Mouse (Mus musculus) hematopoietic stem cell, adult 5-6 weeks (primary cell): ENCODE results near the gene Usp43. TPM values are rescaled to one million over a fixed set of nuclear protein-coding genes. Genes with fewer than 3 reads are reported as not detected.

Experiments
- ATAC-seq, 2 experiments: fragments of 125-278 bp in 1 of 2; replicated peaks in 1 of 2; 2 replicates each; pipeline ENCODE4 v1.8.0; 2016 to 2017; ENCODE audit warnings: inconsistent platforms in 2 of 2, mild to moderate bottlenecking in 2 of 2, moderate number of reproducible peaks in 2 of 2, low read depth in 1 of 2, moderate TSS enrichment in 1 of 2; ENCODE audit not compliant: low FRiP score in 2 of 2, poor library complexity in 2 of 2, severe bottlenecking in 2 of 2, insufficient read depth in 1 of 2, low TSS enrichment in 1 of 2
- total RNA-seq: library from RNA; stranded (forward); fragments of 172-1452, 232-1000 nt; gene quantifications from 2 replicates; pipeline ENCODE4 v1.2.3, GENCODE M21; 2017

Gene Usp43
- total RNA-seq, result not detected in 2 replicates

DNA sequence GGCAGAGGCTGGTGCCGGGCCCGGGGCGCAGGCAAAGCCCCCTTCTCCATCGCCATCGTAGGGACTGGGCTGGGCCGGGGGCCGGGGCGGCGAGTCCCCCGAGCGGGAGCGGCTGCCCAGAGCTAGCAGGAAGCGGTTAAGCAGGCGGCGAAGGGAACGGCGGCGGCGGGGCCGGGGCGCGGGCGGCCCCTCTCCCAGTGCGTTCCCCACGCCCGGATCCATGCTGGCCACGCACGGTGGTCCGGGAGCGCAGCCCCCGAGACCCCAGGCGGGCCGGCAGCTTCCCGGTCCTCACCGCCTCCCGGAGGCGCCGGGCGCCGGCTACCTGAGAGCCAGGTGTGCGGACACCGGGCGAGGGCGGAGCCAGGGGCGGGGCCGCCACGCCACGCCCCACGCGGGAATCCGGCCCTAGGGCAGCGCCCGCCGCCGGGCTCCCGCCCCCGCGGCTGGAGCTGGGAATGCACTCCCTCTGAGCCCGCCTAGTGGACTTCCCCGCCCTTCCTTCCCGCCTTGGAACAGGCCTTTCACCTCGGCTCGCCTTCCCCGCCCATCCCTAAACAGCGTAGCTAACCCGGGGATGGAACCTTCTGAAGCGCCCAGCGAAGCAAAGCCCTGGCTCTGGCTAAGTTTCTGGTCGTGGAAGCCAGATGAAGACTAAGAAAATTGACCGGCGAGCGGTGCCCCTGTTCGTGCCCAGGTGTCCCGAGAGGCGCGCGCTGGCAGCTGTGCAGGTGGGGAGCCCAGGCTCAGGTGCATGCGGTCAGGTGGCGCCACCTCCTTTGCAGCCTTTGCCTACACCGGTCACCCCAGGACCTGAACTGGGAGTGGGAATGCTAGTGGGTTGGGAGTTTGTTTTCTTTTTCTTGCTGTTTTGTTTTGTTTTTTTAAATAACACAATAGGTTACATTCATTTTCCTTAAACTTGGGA lies at the start of gene Usp43:
Gene Usp43 (minus strand): TSS at position 327 of the 928 bp plus-strand sequence.
- ATAC-seq, result no peak

GRCm38 (mm10) chr11:67967831-67968230 lies 45.9 kb upstream of the Usp43 start:
- no peak for ATAC-seq

DNA sequence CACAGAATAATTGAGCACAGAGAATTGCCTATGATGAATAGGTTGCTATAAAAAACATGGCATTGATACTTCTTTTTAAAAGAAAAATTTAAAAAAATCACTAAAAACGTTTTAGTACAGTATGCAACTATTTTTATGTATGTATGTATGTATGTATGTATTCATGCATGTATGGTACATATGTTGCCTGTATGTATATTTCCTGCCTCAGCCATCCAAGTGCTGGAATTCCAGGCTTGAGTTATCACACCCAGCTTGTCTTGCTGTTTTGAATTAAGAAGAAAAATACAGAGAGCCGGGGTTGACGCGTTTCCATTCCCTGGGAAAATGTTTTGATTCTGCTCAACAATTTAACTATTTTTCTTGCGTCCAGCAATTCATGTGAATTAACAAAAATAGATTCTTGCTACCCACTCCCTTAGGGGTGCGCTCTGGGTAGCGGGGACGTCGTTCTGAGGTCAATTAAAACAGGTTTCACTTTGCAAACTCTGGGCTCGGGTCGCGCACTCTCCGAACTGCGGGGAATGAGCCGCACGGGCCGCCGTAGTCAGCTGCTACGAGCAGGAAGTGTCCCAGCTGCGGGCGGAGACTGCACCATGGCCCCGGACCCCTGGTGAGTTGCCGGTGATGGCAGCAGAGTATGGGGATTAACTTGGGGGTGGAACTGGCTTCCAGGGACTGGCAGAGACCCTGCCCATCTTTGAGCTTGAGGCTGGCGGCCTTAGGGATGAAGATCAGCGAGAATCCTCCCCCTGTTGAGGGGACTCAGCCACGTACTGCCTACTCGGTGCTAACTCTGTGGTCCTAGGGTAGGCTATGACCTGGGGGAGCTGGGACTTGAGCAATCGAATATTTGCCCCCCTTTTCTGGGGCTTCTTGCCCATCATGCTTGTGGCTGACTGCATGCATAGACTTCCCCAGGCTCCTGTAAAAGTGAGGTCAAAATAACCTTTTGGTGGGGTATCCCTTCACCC lies 44.2 kb upstream of the Usp43 start, which contains the start of gene Stx8:
Gene Stx8 (plus strand): TSS at position 289 of the 974 bp plus-strand sequence.
- ATAC-seq, result peak; percentile 92 to 94

DNA sequence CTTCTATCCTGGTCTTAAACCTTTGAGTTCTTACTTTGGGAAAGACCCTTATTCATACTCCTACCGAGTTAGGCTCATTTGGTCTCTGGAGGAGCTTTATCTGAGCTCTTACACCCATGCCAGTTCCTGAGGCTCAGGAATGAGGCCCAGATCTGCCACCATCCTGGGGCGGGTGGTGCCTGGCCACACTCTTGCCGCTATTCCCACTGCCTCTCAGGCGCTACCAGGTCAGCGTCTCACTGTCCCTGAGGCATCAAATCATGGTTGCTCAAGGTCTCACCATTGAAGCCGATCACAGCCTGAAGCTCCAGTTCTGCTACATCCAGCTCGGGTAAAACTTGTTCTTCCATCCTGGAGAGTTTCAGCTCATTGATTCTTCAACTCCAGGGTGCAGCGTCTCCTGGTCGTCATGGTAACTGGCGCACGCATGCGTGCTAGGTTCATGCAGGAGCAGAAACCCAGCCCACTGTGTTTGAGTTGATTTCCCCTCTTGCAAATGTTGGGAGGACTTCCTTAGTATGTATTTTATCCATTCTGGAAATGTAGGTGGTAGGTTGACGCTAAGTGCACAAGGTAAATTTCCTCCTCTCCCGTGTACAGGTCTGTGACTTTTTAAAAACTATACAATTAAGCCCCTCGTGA lies 43.4 kb upstream of the Usp43 start, which contains the start of gene Cfap52:
Gene Cfap52 (minus strand): TSS at position 410 of the 642 bp plus-strand sequence.
- ATAC-seq, result peak; percentile 58 to 79

- no peak for ATAC-seq
These were observed 42.2 kb upstream of the Usp43 start for GRCm38 (mm10) chr11:67964110-67964509.

DNA sequence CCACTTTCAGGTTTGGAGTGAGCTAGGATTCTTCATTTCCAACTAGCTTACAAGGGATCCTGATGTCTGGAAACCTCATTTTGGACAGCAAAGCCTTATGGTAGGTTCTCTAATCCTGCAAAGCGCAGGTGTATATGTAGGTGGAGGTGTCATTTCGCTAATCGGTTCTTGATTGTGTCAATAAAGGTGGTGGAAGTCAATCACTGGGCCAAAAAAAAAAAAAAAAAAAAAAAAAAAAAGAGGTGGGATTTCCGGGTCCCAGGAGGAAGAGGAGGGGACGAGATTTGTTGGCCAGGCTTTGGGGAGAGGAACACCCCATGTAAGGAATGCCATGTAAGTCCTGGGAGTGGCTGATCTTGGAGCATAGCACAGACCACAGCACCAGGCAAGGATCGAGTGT lies 32.5 kb upstream of the Usp43 start:
- ATAC-seq, result no peak

DNA sequence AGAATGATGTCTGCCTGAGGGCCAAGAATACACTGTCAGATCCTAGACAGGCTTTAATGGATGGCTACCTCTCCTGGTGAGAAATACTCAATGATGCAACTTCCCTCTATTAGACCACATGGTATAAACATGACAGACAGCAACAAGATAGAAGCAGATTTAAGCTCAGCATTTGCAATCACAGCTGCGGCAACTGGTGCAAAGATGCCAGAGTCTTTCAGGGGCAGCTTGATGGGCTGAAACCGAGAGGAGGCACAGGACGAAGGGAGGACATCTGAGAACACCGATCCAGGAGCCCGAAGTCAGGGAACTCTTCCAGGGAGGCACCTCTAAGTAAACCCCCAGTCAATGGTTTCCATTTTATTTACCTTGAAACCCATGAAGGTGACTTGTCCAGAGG lies 31.7 kb upstream of the Usp43 start:
- no peak for ATAC-seq

DNA sequence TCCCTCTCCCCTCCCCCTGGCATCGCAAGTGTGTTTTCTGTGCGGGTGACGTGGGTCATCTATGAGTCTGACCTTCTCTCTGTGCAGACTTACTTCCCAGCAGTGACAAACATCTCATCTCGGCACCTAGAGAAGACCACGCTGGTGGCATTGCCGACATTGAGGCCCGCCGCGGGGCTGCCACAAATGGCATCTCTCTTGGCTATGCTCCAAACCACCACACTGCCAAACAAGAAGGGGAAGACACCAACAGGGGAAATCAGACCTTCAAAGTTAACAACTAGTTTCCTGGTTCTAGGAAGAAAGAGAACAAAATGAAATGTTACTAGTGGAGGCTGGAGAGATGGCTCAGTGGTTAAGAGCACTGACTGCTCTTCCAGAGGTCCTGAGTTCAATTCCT lies 27.5 kb upstream of the Usp43 start:
- ATAC-seq, result peak in 1 of 2 experiments; percentile 46; a peak in 2 of 4 replicates

DNA sequence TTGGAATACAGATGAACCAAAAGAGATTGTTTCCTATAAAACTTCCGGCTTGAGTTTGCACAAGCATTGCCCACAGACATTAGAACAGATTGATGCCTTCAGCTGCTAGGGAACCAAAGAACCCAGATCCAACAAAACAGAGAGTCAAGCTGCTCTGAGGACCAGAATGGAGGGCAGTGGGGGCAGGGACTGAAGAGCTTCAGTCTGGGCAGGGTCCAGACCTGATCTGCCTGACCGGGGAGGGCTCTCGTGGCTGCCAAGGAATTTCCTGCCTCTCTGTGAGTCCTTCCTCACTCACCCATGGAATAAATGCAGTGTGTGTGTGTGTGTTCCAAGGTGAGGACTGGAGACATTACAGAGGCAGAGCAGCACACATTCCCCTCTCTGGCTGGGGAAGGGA lies 26.3 kb upstream of the Usp43 start:
- no peak for ATAC-seq

DNA sequence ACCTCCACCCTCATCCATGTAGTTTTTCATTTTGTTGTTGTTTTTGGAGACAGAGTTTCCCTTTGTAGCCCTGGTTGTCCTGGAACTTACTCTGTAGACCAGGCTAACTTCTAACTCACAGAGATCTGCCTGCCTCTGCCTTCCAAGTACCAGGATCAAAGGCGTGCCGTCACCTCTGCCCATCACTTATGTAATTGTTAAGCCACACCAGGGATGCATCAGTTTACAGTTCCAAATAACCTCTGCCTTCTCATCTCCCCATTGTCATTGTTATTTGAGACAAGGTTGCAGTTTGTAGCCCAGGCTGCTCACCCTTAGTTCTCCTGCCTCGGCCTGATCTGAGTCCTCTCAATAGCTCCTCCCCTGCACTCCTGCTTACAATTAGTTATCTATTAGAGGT lies 10.2 kb upstream of the Usp43 start:
- ATAC-seq, result no peak

GRCm38 (mm10) chr11:67926348-67927055 lies 4.5 kb upstream of the Usp43 start:
- no peak for ATAC-seq

DNA sequence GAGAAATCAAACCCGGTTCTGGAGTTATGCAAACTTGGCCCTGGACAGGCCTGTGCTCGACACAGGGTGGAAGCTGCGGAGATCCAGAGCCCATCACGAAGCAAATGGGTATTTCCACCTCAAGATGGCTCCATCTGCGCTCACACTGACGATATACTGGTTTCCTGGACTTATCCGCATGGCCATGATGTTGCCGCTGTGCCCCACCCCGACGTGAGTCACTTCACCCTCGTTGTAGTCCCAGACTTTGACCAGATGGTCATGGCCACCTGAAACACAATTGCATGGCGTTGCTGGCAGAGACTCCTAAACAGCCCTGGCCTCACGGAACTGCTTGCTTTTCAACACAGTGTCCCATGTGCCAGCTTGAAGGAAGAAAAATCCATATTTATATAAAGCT lies 3.0 kb upstream of the Usp43 start:
- no peak for ATAC-seq

DNA sequence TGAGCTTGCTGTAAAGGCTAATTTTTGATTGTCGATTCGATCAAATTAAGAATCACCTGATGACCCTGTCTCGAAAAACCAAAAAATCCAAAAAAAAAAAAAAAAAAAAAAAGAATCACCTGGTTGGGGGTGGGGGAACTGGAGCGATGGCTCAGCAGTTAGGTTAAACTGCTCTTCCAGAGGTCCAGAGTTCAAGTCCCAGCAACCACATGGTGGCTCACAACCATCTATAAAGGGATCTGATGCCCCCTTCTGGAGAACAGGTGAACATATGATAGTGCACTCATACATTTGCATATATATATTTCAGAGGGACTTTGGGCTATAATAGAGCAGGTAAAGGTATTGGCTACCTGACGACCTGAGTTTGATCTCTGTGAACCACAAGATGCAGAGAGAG lies 1.8 kb upstream of the Usp43 start:
- ATAC-seq, result no peak

DNA sequence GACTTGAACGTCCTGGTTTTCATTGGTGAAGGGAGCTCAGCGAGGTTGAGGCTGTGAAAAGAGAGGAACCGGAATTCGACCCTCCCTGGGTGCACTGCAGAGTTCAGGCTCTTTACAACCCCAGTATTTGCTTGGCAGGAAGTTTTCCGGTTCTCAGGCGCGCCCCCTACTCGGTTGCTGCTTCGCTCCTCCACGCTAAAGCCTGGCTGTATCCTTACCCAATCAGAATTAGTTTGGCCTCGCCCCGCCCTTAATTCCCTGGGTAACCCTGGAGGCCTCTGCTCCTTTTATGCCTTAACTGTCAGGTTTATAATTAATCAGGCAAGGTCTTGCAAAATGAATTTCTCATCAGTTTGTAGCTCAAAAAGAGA lies 787 bp upstream of the Usp43 start:
- ATAC-seq, result peak; percentile 83

DNA sequence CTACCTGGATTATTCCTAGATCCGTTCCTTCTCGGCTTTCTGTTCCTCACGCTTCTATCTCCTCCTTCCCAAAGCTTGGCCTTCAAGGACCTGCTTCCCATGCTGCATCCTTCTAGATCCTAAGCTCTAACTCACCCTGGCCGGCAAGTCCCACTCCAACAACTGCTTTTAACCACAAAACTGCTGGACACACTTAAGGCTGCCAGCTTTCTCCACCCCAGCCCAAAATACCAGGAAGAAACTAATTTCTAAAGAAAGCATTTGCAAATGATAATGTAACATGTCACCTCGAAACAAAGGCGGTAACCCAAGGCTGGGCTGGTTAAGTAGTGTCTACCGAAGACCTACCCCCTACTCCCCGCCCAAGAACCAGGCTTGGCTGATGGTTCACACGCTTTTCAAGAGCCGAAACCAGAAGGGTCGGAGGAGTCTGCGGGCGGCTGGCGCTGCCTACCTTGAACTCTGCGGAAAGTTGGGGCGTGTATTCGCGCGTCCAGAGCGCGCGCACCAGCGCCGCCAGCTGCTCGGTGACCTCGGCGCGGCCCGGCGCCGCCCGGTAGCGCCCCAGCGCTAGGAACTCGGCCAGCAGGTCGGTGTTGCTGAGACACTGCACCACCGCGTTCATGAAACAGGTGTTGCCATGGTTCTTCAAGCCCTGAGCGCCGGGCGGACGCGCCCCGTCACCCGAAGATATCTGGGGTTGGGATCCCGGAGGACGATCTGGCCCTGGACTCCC lies 694 bp downstream of the Usp43 start:
- ATAC-seq, result peak in 1 of 2 experiments; percentile 9; a peak in 1 of 4 replicates

GRCm38 (mm10) chr11:67920226-67920960 lies 1.6 kb downstream of the Usp43 start:
- no peak for ATAC-seq
